Mouse (Mus musculus) adrenal gland, postnatal 25 days (tissue): ENCODE results near the gene Spata13. TPM values are rescaled to one million over a fixed set of nuclear protein-coding genes. Genes with fewer than 3 reads are reported as not detected.
A peak's percentile ranks its signal among the peaks of the same experiment; 100 is the strongest.

Source experiments
- DNase-seq: peaks from one replicate; pipeline ENCODE4 v3.0.0; 2021; ENCODE audit warnings: mixed read lengths
- total RNA-seq: library from RNA; stranded (reverse); gene quantifications from 2 replicates; pipeline ENCODE4 v1.2.3, GENCODE M21; 2021

Gene Spata13
- total RNA-seq, 1 experiment from 2014 or later, result 181 TPM

- no peak for DNase-seq
These were observed 43.0 kb downstream of the Spata13 start for GRCm38 (mm10) chr14:60676625-60677314.

GRCm38 (mm10) chr14:60682361-60683023 lies 48.7 kb downstream of the Spata13 start:
- DNase-seq, result peak; percentile 91

GRCm38 (mm10) chr14:60683989-60684388 lies 50.2 kb downstream of the Spata13 start:
- no peak for DNase-seq

GRCm38 (mm10) chr14:60686733-60687132 lies 52.9 kb downstream of the Spata13 start:
- no peak for DNase-seq

GRCm38 (mm10) chr14:60687241-60687640 lies 53.4 kb downstream of the Spata13 start:
- no peak for DNase-seq

- peak; percentile 64 for DNase-seq
These were observed 54.9 kb downstream of the Spata13 start for GRCm38 (mm10) chr14:60688509-60689205.

- no peak for DNase-seq
These were observed 56.0 kb downstream of the Spata13 start for GRCm38 (mm10) chr14:60689768-60690167.

- DNase-seq, result no peak
These were observed 56.8 kb downstream of the Spata13 start for GRCm38 (mm10) chr14:60690631-60691030.

- no peak for DNase-seq
These were observed 59.3 kb downstream of the Spata13 start for GRCm38 (mm10) chr14:60693122-60693536.

GRCm38 (mm10) chr14:60693666-60694065 lies 59.9 kb downstream of the Spata13 start:
- DNase-seq, result peak; percentile 40

- DNase-seq, result peak; percentile 53
These were observed 60.6 kb downstream of the Spata13 start for GRCm38 (mm10) chr14:60694215-60694997.

GRCm38 (mm10) chr14:60697351-60697750 lies 63.5 kb downstream of the Spata13 start:
- DNase-seq, result peak; percentile 60

- no peak for DNase-seq
These were observed 65.2 kb downstream of the Spata13 start for GRCm38 (mm10) chr14:60698980-60699379.

- DNase-seq, result no peak
These were observed 68.8 kb downstream of the Spata13 start for GRCm38 (mm10) chr14:60702377-60703140.

GRCm38 (mm10) chr14:60704510-60704909 lies 70.7 kb downstream of the Spata13 start:
- no peak for DNase-seq

GRCm38 (mm10) chr14:60704961-60705360 lies 71.2 kb downstream of the Spata13 start:
- peak; percentile 43 for DNase-seq

GRCm38 (mm10) chr14:60709192-60709591 lies 75.4 kb downstream of the Spata13 start:
- DNase-seq, result no peak

- no peak for DNase-seq
These were observed 75.9 kb downstream of the Spata13 start for GRCm38 (mm10) chr14:60709749-60710148.

GRCm38 (mm10) chr14:60711161-60711560 lies 77.4 kb downstream of the Spata13 start:
- DNase-seq, result no peak

GRCm38 (mm10) chr14:60711590-60712288 lies 77.9 kb downstream of the Spata13 start:
- no peak for DNase-seq

- no peak for DNase-seq
These were observed 78.6 kb downstream of the Spata13 start for GRCm38 (mm10) chr14:60712289-60712830.
